Mouse (Mus musculus) E14TG2a.4 (cell line): ENCODE measurements around the gene Ubxn7.

Experiments used
- CTCF ChIP-seq: conservative IDR thresholded peaks from 2 replicates; pipeline ENCODE4 v1.5.1; 2014; ENCODE audit warnings: low read length
- NANOG ChIP-seq: IDR thresholded peaks from 2 replicates; pipeline ENCODE4 v1.6.1; 2014; ENCODE audit warnings: borderline replicate concordance, low read length, mixed read lengths
- POU5F1 ChIP-seq: IDR thresholded peaks from 2 replicates; pipeline ENCODE4 v1.6.1; 2014; ENCODE audit warnings: low read length, borderline replicate concordance

DNA sequence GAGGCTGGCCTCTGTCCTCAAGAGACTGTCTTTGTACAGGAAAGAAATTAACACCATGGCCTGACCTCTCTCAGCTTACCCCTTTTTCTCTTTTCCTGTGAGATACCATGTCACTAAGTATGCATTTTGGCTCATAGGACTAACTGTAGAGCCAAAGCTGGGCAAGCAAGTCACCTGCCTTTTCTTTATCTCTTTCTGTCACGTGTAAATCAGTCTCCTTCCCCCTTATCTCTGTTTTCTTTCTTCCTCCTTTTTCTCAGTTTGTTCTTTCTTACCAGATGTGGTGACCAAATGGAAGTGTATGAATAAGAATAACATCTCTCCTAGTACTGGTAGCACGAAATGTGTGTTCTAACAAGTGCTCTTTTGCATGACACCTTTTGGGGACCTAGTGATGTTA lies 52.8 kb downstream of the Ubxn7 start:
- no peak for TF ChIP-seq CTCF
- no peak for TF ChIP-seq POU5F1
- TF ChIP-seq NANOG: no peak
